Mouse (Mus musculus) urinary bladder, adult 2 months (tissue): ENCODE data around the gene Rbck1. TPM values are rescaled to one million over a fixed set of nuclear protein-coding genes. Genes with fewer than 3 reads are reported as not detected.
"Not testable (repeated sequence)": the region's sequence is repeated elsewhere in the genome, so short reads cannot be mapped to it uniquely, and the experiment has no call there.

Experiments
- DNase-seq: peaks from one replicate; pipeline ENCODE4 v3.0.0; 2022; ENCODE audit warnings: low spot score
- polyA plus RNA-seq: library from polyadenylated mRNA; depleted of rRNA; stranded (reverse); fragments of >200 nt; gene quantifications from 2 replicates; pipeline ENCODE4 v1.2.3, GENCODE M21; 2012; rRNA removed

Gene Rbck1
- polyA plus RNA-seq: 110 and 132 TPM in 2 replicates

DNA sequence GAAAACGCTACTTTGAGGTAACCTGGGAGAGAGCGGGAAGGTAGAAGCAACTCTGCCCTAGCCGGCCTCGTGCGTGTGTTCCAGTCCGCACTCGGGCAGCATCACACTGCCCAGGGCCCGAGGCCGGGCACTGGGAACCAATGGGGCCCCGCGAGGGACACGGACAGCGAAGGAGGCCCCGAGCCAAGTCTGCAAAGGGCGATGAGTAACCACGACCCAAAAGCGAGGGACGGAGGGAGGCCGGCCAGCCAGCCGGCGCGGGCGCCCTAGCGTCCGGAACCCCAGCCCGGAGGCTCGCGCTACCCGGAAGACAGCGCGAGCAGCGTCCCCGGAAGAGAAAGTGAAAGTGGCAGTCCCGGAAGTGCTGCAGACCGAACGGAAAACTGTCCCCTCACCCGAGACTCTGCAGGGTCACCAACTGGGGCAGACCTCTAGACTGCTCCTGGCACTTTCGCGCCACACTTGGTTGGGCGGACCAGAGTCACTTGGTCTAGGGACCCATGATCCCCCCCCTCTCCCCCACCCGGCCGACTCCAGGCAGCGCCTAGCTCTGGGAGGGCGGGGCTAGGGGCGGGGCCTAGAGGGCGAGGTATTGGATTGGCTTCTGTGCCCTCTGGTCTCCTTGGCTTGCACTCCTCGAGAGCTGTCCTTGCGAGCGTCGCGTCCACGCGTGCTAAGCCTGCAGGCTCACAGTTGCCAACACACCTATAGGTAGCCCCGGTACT lies at the start of gene Rbck1:
Rbck1 (minus strand) TSS at position 553 of the 725 bp plus-strand sequence.
- DNase-seq: peak; percentile 88

- DNase-seq: no peak
Observed at GRCm38 (mm10) chr2:152376345-152376741, 43.9 kb upstream of the Rbck1 start, which contains the start of gene Nrsn2. Nrsn2 (minus strand) TSS chr2:152376638.

DNA sequence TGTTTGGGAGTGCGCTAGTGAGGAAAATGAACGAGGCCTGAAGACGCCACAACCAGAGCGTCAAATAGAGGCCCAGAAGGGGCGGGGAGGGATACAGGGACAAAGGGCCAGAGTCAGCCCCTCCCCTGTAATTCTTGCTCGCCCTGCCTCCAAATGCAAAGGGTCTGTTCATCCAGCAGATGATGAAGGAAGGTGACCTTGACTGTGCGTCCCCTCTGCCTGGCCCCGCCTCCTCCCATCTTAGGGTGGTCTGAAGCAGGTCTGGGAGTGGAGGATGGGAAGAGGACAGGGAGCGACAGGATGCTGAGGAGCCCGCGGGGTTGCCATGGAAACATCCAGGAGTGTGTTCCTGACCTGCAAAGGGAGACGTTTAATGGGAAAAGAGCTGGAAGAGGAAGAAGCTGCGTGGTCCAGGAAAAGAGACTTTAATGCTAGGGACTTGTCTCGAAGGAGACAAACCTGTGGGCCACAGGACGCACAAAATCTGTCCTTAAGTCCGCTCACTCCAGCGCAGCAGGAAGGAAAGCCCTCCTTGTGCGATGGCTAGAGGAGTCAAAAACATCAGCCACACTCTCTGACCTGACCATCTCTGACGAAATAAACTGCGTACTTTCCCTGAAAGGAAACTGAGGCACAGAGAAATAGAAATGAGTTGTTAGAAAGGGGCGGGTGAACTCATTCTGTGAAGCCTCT lies 43.3 kb upstream of the Rbck1 start:
- DNase-seq: no peak

DNA sequence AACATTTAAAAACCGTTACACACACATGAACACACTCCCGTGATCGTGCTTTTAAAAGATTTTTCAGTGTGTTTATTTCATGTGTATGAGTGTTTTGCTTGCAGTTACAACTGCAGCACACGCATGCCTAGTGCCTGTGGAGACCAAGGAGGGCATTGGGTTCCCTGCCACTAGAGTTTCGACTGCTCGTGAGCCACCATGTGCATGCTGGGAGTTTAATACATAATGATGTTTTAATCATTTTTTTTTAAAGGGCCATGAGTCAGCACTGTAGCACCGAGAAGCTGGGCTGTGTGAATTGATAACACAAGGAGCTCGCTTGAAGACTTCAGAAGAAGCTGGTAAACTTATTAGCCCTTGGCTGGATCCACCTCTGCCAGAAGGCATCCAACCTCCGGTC lies 41.1 kb upstream of the Rbck1 start:
- DNase-seq: no peak

DNA sequence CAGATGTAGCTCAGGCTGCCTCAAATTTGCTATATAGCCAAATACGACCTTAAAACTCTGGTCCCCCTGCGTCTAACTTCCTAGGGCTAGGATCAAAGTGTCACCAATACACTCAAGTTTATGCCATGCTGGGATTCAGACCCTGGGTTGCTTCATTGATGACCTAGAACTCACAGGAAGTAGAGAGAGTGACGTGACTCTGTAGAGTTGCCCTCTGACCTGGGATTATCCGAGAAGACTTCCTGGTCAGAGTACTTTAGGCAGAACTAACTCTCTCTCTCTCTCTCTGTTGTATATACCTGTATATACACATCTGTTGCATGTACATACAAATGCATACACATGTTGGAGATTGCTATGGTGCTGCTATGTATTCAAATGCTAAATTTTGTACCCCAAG lies 40.2 kb upstream of the Rbck1 start:
- no peak for DNase-seq

- DNase-seq: no peak
Observed at GRCm38 (mm10) chr2:152372104-152372503, 39.7 kb upstream of the Rbck1 start.

- DNase-seq: no peak
Observed at GRCm38 (mm10) chr2:152368532-152369140, 36.2 kb upstream of the Rbck1 start.

DNA sequence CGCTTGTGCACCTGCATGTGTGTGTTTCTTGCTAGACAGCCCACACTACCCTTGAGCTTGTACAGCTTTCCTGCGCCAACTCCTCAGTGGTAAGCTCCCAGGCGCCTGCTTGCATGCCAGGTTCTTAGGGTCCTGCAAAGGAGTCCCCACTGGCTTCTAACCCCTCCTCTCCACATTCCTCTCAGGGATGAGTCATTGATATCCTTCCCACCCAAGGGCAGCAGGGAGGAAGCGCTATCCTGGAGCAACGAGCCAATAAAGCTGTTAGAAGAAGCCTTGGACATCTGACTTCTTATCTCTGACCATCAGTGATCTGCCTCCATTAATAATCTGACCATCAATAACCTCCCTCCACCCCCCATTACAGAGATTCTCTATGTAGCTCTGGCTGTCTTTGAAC lies 35.5 kb upstream of the Rbck1 start:
- no peak for DNase-seq

- DNase-seq: no peak
Observed at GRCm38 (mm10) chr2:152363245-152364147, 31.0 kb upstream of the Rbck1 start.

DNA sequence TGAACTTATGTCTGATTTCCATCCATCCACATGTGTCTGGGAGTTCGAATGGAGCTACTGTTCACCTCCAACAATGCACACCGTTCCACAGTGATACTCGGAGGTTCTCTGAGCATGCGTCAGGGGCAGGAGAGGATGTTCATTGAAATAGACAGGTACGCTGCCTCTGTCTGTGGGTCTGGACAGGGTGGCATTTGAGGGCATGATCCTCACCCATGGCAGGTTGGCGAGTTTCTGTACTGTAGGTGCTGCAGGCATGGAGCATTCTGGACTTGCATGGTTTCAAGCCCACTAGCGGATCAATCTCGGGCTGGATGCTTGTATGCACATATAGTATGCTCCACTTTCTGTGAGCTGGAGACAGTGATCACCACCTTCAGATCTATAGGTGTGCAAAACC lies 28.7 kb upstream of the Rbck1 start:
- no peak for DNase-seq

- DNase-seq: no peak
Observed at GRCm38 (mm10) chr2:152360271-152360775, 27.9 kb upstream of the Rbck1 start.

- DNase-seq: no peak
Observed at GRCm38 (mm10) chr2:152359616-152360015, 27.2 kb upstream of the Rbck1 start.

DNA sequence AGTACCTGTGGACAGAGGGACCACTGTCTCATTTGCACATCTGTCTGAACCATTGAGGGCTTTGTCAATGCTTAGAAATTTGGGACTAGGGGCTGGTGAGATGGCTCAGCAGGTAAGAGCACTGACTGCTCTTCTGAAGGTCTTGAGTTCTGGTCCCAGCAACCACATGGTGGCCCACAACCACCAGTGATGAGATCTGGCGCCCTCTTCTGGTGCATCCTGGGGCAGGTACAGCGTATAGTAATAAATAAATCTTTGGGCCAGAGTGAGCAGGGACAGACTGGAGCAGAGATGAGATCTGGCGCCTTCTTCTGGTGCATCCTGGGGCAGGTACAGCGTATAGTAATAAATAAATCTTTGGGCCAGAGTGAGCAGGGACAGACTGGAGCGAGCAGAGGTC lies 26.5 kb upstream of the Rbck1 start:
- not testable (repeated sequence) for DNase-seq

- DNase-seq: no peak
Observed at GRCm38 (mm10) chr2:152357254-152357653, 24.8 kb upstream of the Rbck1 start.

GRCm38 (mm10) chr2:152349842-152350540 lies 17.5 kb upstream of the Rbck1 start:
- no peak for DNase-seq

GRCm38 (mm10) chr2:152349205-152349604 lies 16.8 kb upstream of the Rbck1 start:
- DNase-seq: no peak

- no peak for DNase-seq
Observed at GRCm38 (mm10) chr2:152347722-152348121, 15.3 kb upstream of the Rbck1 start.

GRCm38 (mm10) chr2:152346776-152347465 lies 14.5 kb upstream of the Rbck1 start:
- no peak for DNase-seq

DNA sequence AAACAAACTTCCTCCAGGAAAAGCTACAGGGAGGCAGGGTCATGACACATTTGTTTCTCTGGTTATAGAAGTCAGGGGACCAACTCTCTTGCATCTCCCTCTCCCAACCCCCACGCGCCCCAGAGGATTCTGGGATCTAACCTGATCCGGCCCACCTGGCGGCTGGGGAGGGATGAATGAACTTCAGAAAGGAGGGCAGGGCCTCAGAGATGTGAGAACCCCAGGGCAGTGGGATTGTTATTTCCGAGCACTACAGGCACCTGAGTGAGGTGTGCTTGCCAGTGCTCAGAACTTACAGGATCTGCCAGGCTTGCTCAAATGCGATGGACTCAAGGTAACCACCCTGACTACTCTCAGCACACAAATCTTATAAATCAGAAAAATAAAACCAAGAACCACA lies 12.9 kb upstream of the Rbck1 start:
- no peak for DNase-seq

GRCm38 (mm10) chr2:152344909-152345308 lies 12.5 kb upstream of the Rbck1 start:
- no peak for DNase-seq
